Mouse (Mus musculus) kidney, embryonic 14.5 days (tissue): ENCODE measurements around the gene Nup133. TPM values are rescaled to one million over a fixed set of nuclear protein-coding genes. Genes with fewer than 3 reads are reported as not detected.
"Not testable (repeated sequence)": the region's sequence is repeated elsewhere in the genome, so short reads cannot be mapped to it uniquely, and the experiment has no call there.

ENCODE experiments used
- ATAC-seq: fragments of 200-750 bp; cut with Nextera tagmentation; 2 replicates; pipeline ENCODE4 v1.8.0; 2017; ENCODE audit warnings: moderate number of reproducible peaks, mild to moderate bottlenecking, moderate TSS enrichment, moderate library complexity; ENCODE audit not compliant: low FRiP score, low TSS enrichment
- H3K27ac ChIP-seq: fragments of 300-500 bp; sonication (generic); 2 replicates; pipeline ENCODE4 v1.5.1; 2014; ENCODE audit warnings: low read depth, mild to moderate bottlenecking, low read length, moderate library complexity, mixed read lengths
- H3K27me3 ChIP-seq: fragments of 300-500 bp; sonication (generic); 2 replicates; pipeline ENCODE4 v1.6.1; 2014; ENCODE audit warnings: mild to moderate bottlenecking, low read length; ENCODE audit not compliant: control insufficient read depth, insufficient read depth
- H3K36me3 ChIP-seq: fragments of 300-500 bp; sonication (generic); 2 replicates; pipeline ENCODE4 v1.6.1; 2014; ENCODE audit warnings: low read length, mixed read lengths; ENCODE audit not compliant: control insufficient read depth, insufficient read depth
- H3K4me1 ChIP-seq: fragments of 300-500 bp; sonication (generic); 2 replicates; pipeline ENCODE4 v1.6.1; 2014; ENCODE audit warnings: low read length, mixed read lengths; ENCODE audit not compliant: control insufficient read depth, insufficient read depth
- H3K4me2 ChIP-seq: fragments of 300-500 bp; sonication (generic); replicated peaks from 2 replicates; pipeline ENCODE4 v1.6.1; 2014; ENCODE audit warnings: low read depth, mild to moderate bottlenecking, low read length
- H3K4me3 ChIP-seq: fragments of 300-500 bp; sonication (generic); 2 replicates; pipeline ENCODE4 v1.5.1; 2014; ENCODE audit warnings: mild to moderate bottlenecking, low read length
- H3K9ac ChIP-seq: fragments of 300-500 bp; sonication (generic); 2 replicates; pipeline ENCODE4 v1.6.1; 2014; ENCODE audit warnings: low read depth, mild to moderate bottlenecking, low read length, moderate library complexity
- H3K9me3 ChIP-seq: fragments of 300-500 bp; sonication (generic); 2 replicates; pipeline ENCODE4 v1.6.1; 2016; ENCODE audit warnings: low read length; ENCODE audit not compliant: control insufficient read depth
- WGBS: fragments of 180-500 bp; shearing (Covaris S2); extraction: QIAGEN DNeasy Blood & Tissue Kit; methylation state at CpG from one replicate; pipeline ENCODE4 v1.1.7; 2014; 5-methylcytosine and 5-hydroxymethylcytosine counted together
- polyA plus RNA-seq: library from polyadenylated mRNA; unstranded; fragments of >200 nt; fragmentation: Nextera tagmentation; extraction: Ambion mirVana; gene quantifications from 2 replicates; pipeline ENCODE4 v1.2.1, GENCODE M21; 2014

Gene Nup133
- polyA plus RNA-seq, 1 experiment from 2014 or later: 55.0 TPM

- H3K27me3 ChIP-seq, H3K9ac ChIP-seq, H3K27ac ChIP-seq, H3K4me2 ChIP-seq, ATAC-seq, H3K4me1 ChIP-seq, H3K4me3 ChIP-seq, H3K9me3 ChIP-seq: not testable (repeated sequence)
- peaks cover 20% of the 10 kb centered on the region; the same call in 1 of the 2 replicates for H3K36me3 ChIP-seq
- 83% methylated on average over 5 of the region's 5 CpGs for WGBS
Observed at GRCm38 (mm10) chr8:123960556-123960955, 11.5 kb upstream of the Nup133 start.

GRCm38 (mm10) chr8:123960056-123960455, 11.0 kb upstream of the Nup133 start:
- no peak for ATAC-seq
- H3K4me1 ChIP-seq: no peaks in the 10 kb centered on the region
- no peak overlapping the region for H3K27ac ChIP-seq
- 88% methylated on average over 9 of the region's 9 CpGs for WGBS
- no peak overlapping the region for H3K9ac ChIP-seq
- H3K4me3 ChIP-seq: no peak overlapping the region
- no peaks in the 10 kb centered on the region for H3K9me3 ChIP-seq
- H3K4me2 ChIP-seq: no peak overlapping the region
- peaks cover 20% of the 10 kb centered on the region; the same call in 1 of the 2 replicates for H3K36me3 ChIP-seq
- no peaks in the 10 kb centered on the region for H3K27me3 ChIP-seq

GRCm38 (mm10) chr8:123959473-123959872, 10.4 kb upstream of the Nup133 start:
- H3K36me3 ChIP-seq: peaks cover 15% of the 10 kb centered on the region; the same call in 1 of the 2 replicates
- no peak overlapping the region for H3K27ac ChIP-seq
- no peak overlapping the region for H3K4me2 ChIP-seq
- H3K4me3 ChIP-seq: no peak overlapping the region
- no peak for ATAC-seq
- H3K9ac ChIP-seq: no peak overlapping the region
- 93% methylated on average over 6 of the region's 6 CpGs for WGBS
- no peaks in the 10 kb centered on the region for H3K4me1 ChIP-seq
- H3K27me3 ChIP-seq: no peaks in the 10 kb centered on the region
- no peaks in the 10 kb centered on the region for H3K9me3 ChIP-seq

GRCm38 (mm10) chr8:123958130-123958529, 9.1 kb upstream of the Nup133 start:
- Histone ChIP-seq H3K4me1 (no peaks in the 10 kb centered on the region), H3K4me2 (no peak overlapping the region), H3K9ac (no peak overlapping the region), H3K4me3 (no peak overlapping the region), H3K27me3 (no peaks in the 10 kb centered on the region), H3K27ac (no peak overlapping the region), H3K36me3 (peaks cover 11% of the 10 kb centered on the region; the same call in 1 of the 2 replicates), H3K9me3 (no peaks in the 10 kb centered on the region)
- ATAC-seq: no peak
- WGBS: 80% methylated on average over 17 of the region's 17 CpGs

GRCm38 (mm10) chr8:123954246-123954645, 5.2 kb upstream of the Nup133 start:
- no peaks in the 10 kb centered on the region for H3K4me1 ChIP-seq
- ATAC-seq: no peak

GRCm38 (mm10) chr8:123953686-123954085, 4.6 kb upstream of the Nup133 start:
- 90% methylated on average over 8 of the region's 8 CpGs for WGBS
- no peak for ATAC-seq
- no peaks in the 10 kb centered on the region for H3K4me1 ChIP-seq

More at GRCm38 (mm10) chr8:123954246-123954645, 5.2 kb upstream of the Nup133 start:
- no peaks in the 10 kb centered on the region for H3K27me3 ChIP-seq
- H3K9ac ChIP-seq: no peak overlapping the region
- H3K9me3 ChIP-seq: no peaks in the 10 kb centered on the region
- H3K4me3 ChIP-seq: no peak overlapping the region
- WGBS: 93% methylated on average over 8 of the region's 8 CpGs
- peaks cover 3% of the 10 kb centered on the region; the same call in 1 of the 2 replicates for H3K36me3 ChIP-seq
- no peak overlapping the region for H3K27ac ChIP-seq
- no peak overlapping the region for H3K4me2 ChIP-seq

GRCm38 (mm10) chr8:123950077-123950802, 1.2 kb upstream of the Nup133 start:
- Histone ChIP-seq H3K9ac (peak overlapping the region; percentile 67), H3K27me3 (no peaks in the 10 kb centered on the region), H3K4me2 (peak overlapping the region; percentile 84), H3K4me1 (peaks cover 3% of the 10 kb centered on the region), H3K36me3 (peaks cover 17% of the 10 kb centered on the region), H3K9me3 (no peaks in the 10 kb centered on the region), H3K4me3 (peak overlapping the region; percentile 58), H3K27ac (no peak overlapping the region)
- WGBS: 34% methylated on average over 10 of the region's 10 CpGs
- ATAC-seq: no peak

More at GRCm38 (mm10) chr8:123953686-123954085, 4.6 kb upstream of the Nup133 start:
- Histone ChIP-seq H3K27me3 (no peaks in the 10 kb centered on the region), H3K27ac (no peak overlapping the region), H3K4me2 (no peak overlapping the region), H3K36me3 (peaks cover 3% of the 10 kb centered on the region; the same call in 1 of the 2 replicates), H3K4me3 (no peak overlapping the region), H3K9me3 (no peaks in the 10 kb centered on the region), H3K9ac (no peak overlapping the region)

GRCm38 (mm10) chr8:123949686-123949986, 571 bp upstream of the Nup133 start:
- Histone ChIP-seq H3K27ac (peak overlapping the region; percentile 83), H3K27me3 (no peaks in the 10 kb centered on the region), H3K9me3 (no peaks in the 10 kb centered on the region), H3K4me3 (peak overlapping the region; percentile 58), H3K4me1 (peaks cover 3% of the 10 kb centered on the region), H3K9ac (peak overlapping the region; percentile 67), H3K4me2 (peak overlapping the region; percentile 84), H3K36me3 (peaks cover 22% of the 10 kb centered on the region)
- ATAC-seq: no peak
- 4% methylated on average over 10 of the region's 10 CpGs for WGBS

GRCm38 (mm10) chr8:123929026-123929425, 20.0 kb downstream of the Nup133 start:
- no peaks in the 10 kb centered on the region for H3K9me3 ChIP-seq
- H3K36me3 ChIP-seq: peaks cover 77% of the 10 kb centered on the region
- no peaks in the 10 kb centered on the region for H3K27me3 ChIP-seq
- no peak overlapping the region for H3K27ac ChIP-seq
- WGBS: 95% methylated on average over 7 of the region's 7 CpGs
- ATAC-seq: no peak
- no peak overlapping the region for H3K4me3 ChIP-seq
- H3K9ac ChIP-seq: no peak overlapping the region
- no peak overlapping the region for H3K4me2 ChIP-seq
- no peaks in the 10 kb centered on the region for H3K4me1 ChIP-seq
